Mouse (Mus musculus): ENCODE results near the gene Gnb1.

DNA sequence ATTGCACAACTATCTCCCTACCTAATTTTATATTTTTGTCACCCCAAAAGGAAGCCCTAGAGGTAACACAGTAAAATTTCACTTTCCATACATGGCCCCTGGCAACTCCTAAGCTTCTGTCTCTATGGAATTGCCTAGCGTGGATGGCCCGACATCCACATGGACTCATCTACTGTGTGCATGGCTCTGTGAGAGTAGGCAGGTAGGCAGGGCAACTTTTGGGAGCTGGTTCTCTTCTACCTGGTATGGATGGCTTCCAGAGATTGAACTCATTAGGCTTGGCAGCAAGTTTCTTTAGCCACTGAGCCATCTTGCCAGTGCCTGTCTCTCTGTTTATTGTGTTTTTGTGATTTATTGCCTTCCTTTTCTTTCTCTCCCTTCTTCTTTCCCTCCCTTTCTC is 23.6 kb downstream of the Gnb1 start:
- TF ChIP-seq CTCF (IDR thresholded peaks at IDR 0.05; ENCODE audit: low read depth, low read length) = no peak
- TF ChIP-seq GATA1 (IDR thresholded peaks at IDR 0.05; ENCODE audit: borderline replicate concordance, low read length) = no peak

All from G1E (cell line).